Mouse (Mus musculus) liver, embryonic 15.5 days (tissue): ENCODE results near the gene Gp9. TPM values are rescaled to one million over a fixed set of nuclear protein-coding genes. Genes with fewer than 3 reads are reported as not detected.

Experiments
- ATAC-seq: fragments of 200-750 bp; cut with Nextera tagmentation; 2 replicates; pipeline ENCODE4 v1.8.0; 2017; ENCODE audit warnings: moderate number of reproducible peaks, mild to moderate bottlenecking, moderate library complexity; ENCODE audit not compliant: insufficient read depth
- H3K27ac ChIP-seq: fragments of 300-500 bp; sonication (generic); replicated peaks from 2 replicates; pipeline ENCODE4 v1.5.1; 2015; ENCODE audit warnings: mild to moderate bottlenecking, inconsistent platforms
- H3K27me3 ChIP-seq: fragments of 300-500 bp; sonication (generic); 2 replicates; pipeline ENCODE4 v1.6.1; 2015; ENCODE audit warnings: mild to moderate bottlenecking, inconsistent platforms
- H3K36me3 ChIP-seq: fragments of 300-500 bp; sonication (generic); replicated peaks from 2 replicates; pipeline ENCODE4 v1.6.1; 2015; ENCODE audit warnings: moderate library complexity, mild to moderate bottlenecking, inconsistent platforms
- H3K4me1 ChIP-seq: fragments of 300-500 bp; sonication (generic); replicated peaks from 2 replicates; pipeline ENCODE4 v1.6.1; 2015; ENCODE audit warnings: inconsistent platforms
- H3K4me2 ChIP-seq: fragments of 300-500 bp; sonication (generic); 2 replicates; pipeline ENCODE4 v1.6.1; 2015; ENCODE audit warnings: moderate library complexity, mild to moderate bottlenecking, inconsistent platforms
- H3K4me3 ChIP-seq: fragments of 300-500 bp; sonication (generic); replicated peaks from 2 replicates; pipeline ENCODE4 v1.5.1; 2015; ENCODE audit warnings: mild to moderate bottlenecking, inconsistent platforms
- H3K9ac ChIP-seq: fragments of 300-500 bp; sonication (generic); 2 replicates; pipeline ENCODE4 v1.6.1; 2015; ENCODE audit warnings: moderate library complexity, mild to moderate bottlenecking, inconsistent platforms
- H3K9me3 ChIP-seq: fragments of 300-500 bp; sonication (generic); replicated peaks from 2 replicates; pipeline ENCODE4 v1.6.1; 2016; ENCODE audit warnings: inconsistent platforms
- WGBS: fragments of 180-500 bp; shearing (Covaris S2); methylation state at CpG from one replicate; pipeline ENCODE4 v1.1.7; 2015; ENCODE audit warnings: mixed read lengths; ENCODE audit not compliant: insufficient replicate concordance; 5-methylcytosine and 5-hydroxymethylcytosine counted together
- polyA plus RNA-seq: library from polyadenylated mRNA; unstranded; fragments of >200 nt; fragmentation: Nextera tagmentation; extraction: Ambion mirVana; gene quantifications from 2 replicates; pipeline ENCODE4 v1.2.1, GENCODE M21; 2015

The Gp9 gene
- polyA plus RNA-seq, 1 experiment from 2014 or later, result 26.8 TPM

- Histone ChIP-seq H3K9ac (peak overlapping the region; percentile 98), H3K27ac (peak overlapping the region; percentile 100), H3K36me3 (peaks cover 25% of the 10 kb centered on the region), H3K4me1 (peaks cover 66% of the 10 kb centered on the region), H3K4me2 (peak overlapping the region; percentile 86), H3K4me3 (peak overlapping the region; percentile 86), H3K9me3 (no peaks in the 10 kb centered on the region), H3K27me3 (no peaks in the 10 kb centered on the region)
- WGBS, result under 1% methylated on average over 76 of the region's 77 CpGs
- ATAC-seq, result peak; percentile 11
These were observed 33.1 kb downstream of the Gp9 start for GRCm38 (mm10) chr6:87810713-87811669.

- Histone ChIP-seq H3K27me3 (no peaks in the 10 kb centered on the region), H3K27ac (peak within 1 kb of the TSS; percentile 100), H3K4me2 (peak within 1 kb of the TSS; percentile 86), H3K4me3 (peak within 1 kb of the TSS; percentile 86), H3K36me3 (peaks cover 30% of the 10 kb centered on the region; the same call in 1 of the 2 replicates), H3K4me1 (peaks cover 59% of the 10 kb centered on the region), H3K9ac (peak within 1 kb of the TSS; percentile 98), H3K9me3 (no peaks in the 10 kb centered on the region)
- 1% methylated on average over 30 of the region's 56 CpGs for WGBS
- ATAC-seq, result peak; percentile 91
These were observed 33.9 kb downstream of the Gp9 start, which contains the start of gene Rab43 for GRCm38 (mm10) chr6:87811675-87812338. Gene Rab43, minus strand, starts transcription at chr6:87812164.

GRCm38 (mm10) chr6:87812656-87813055 lies 34.8 kb downstream of the Gp9 start:
- Histone ChIP-seq H3K9me3 (no peaks in the 10 kb centered on the region), H3K4me3 (peak overlapping the region; percentile 86), H3K4me1 (peaks cover 51% of the 10 kb centered on the region), H3K27me3 (no peaks in the 10 kb centered on the region), H3K36me3 (peaks cover 31% of the 10 kb centered on the region), H3K4me2 (peak overlapping the region; percentile 86), H3K9ac (no peak overlapping the region), H3K27ac (peak overlapping the region; percentile 100)
- no peak for ATAC-seq
- WGBS, result 84% methylated on average over 1 of the region's 1 CpGs

GRCm38 (mm10) chr6:87814486-87814885 lies 36.6 kb downstream of the Gp9 start:
- H3K27me3 ChIP-seq, result no peaks in the 10 kb centered on the region
- no peak for ATAC-seq
- H3K4me1 ChIP-seq, result peaks cover 32% of the 10 kb centered on the region
- H3K27ac ChIP-seq, result no peak overlapping the region
- H3K9ac ChIP-seq, result no peak overlapping the region
- H3K4me2 ChIP-seq, result no peak overlapping the region
- H3K36me3 ChIP-seq, result peaks cover 43% of the 10 kb centered on the region
- 81% methylated on average over 5 of the region's 5 CpGs for WGBS
- no peaks in the 10 kb centered on the region for H3K9me3 ChIP-seq
- no peak overlapping the region for H3K4me3 ChIP-seq

- H3K4me2 ChIP-seq, result no peak overlapping the region
- no peak overlapping the region for H3K9ac ChIP-seq
- H3K36me3 ChIP-seq, result peaks cover 94% of the 10 kb centered on the region
- H3K4me3 ChIP-seq, result no peak overlapping the region
- no peak overlapping the region for H3K27ac ChIP-seq
- WGBS, result 90% methylated on average over 2 of the region's 2 CpGs
- ATAC-seq, result no peak
- no peaks in the 10 kb centered on the region for H3K27me3 ChIP-seq
- H3K9me3 ChIP-seq, result no peaks in the 10 kb centered on the region
- H3K4me1 ChIP-seq, result no peaks in the 10 kb centered on the region; the same call in 1 of the 2 replicates
These were observed 42.5 kb downstream of the Gp9 start for GRCm38 (mm10) chr6:87820366-87820765.

Other genes starting within 250 kb of the Gp9 start
- 4.0 and 4.9 TPM in 2 replicates for gene Arhgap25, start 244.8 kb upstream of the Gp9 start, polyA plus RNA-seq
- gene Prokr1, start 187.3 kb upstream of the Gp9 start, polyA plus RNA-seq, result 5.4 and 6.7 TPM in 2 replicates
- gene Aplf, start 105.9 kb upstream of the Gp9 start, polyA plus RNA-seq, result 14.6 and 15.5 TPM in 2 replicates
- gene Efcc1, start 47.2 kb upstream of the Gp9 start, polyA plus RNA-seq, result 0.15 and 0.16 TPM in 2 replicates
- gene Rab43, start 34.1 kb downstream of the Gp9 start, polyA plus RNA-seq, result 33.2 and 44.8 TPM in 2 replicates
- 3.0 and 4.1 TPM in 2 replicates for gene Gm45140, start 57.7 kb downstream of the Gp9 start, polyA plus RNA-seq
- gene Isy1, start 60.7 kb downstream of the Gp9 start, polyA plus RNA-seq, result 21.7 and 24.1 TPM in 2 replicates
- gene Cnbp, start 73.0 kb downstream of the Gp9 start, polyA plus RNA-seq, result 526 and 529 TPM in 2 replicates
- gene Copg1, start 109.7 kb downstream of the Gp9 start, polyA plus RNA-seq, result 56.2 and 61.2 TPM in 2 replicates
- 18.9 and 19.2 TPM in 2 replicates for gene Hmces, start 135.9 kb downstream of the Gp9 start, polyA plus RNA-seq
- 2.9 and 3.2 TPM in 2 replicates for gene H1fx, start 203.6 kb downstream of the Gp9 start, polyA plus RNA-seq